Mouse (Mus musculus) brain, embryonic 14.5 days (tissue): Measurements from ENCODE around the gene Dcaf11.

Experiments
- CTCF ChIP-seq: fragments of 200-500 bp; IDR thresholded peaks from 2 replicates; pipeline ENCODE4 v1.5.1; 2012; ENCODE audit warnings: inconsistent platforms, mild to moderate bottlenecking, moderate library complexity, borderline replicate concordance; ENCODE audit not compliant: insufficient read depth, insufficient read length; ENCODE audit errors: extremely low read depth
- POLR2A ChIP-seq: fragments of 200-500 bp; IDR thresholded peaks from 2 replicates; pipeline ENCODE4 v1.6.1; 2012; ENCODE audit warnings: mild to moderate bottlenecking, inconsistent platforms, borderline replicate concordance; ENCODE audit not compliant: poor library complexity, insufficient read depth, insufficient read length, severe bottlenecking; ENCODE audit errors: extremely low read depth

DNA sequence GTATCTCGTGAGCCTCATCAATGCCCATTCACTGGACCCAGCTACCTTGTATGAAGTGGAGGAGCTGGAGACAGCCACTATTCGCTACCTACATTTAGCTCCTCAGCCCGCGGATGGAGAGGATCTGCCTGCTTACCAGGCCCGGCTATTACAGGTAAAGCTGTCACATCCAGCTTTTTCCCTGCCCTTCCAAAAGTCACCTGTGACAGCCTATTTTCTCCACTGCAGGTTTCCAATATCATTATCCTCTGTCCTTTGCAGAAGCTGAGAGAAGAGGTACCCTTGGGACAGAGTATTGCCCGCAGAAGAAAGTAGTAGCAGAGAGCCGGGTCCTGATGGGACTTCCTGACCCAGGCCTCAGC, 43.4 kb downstream of the Dcaf11 start, which contains the start of gene Irf9:
- TF ChIP-seq CTCF, result no peak
- TF ChIP-seq POLR2A, result no peak
